Mouse (Mus musculus) forebrain, embryonic 13.5 days (tissue): ENCODE measurements at regions not wholly inside any gene's neighbourhood (a gene's known extent, or its start where the extent isn't known, plus 50 kb on each side); places are given as distances from the start of the nearest gene placed in this dataset.

Experiments
- ATAC-seq: fragments of 200-750 bp; cut with Nextera tagmentation; 2 replicates; pipeline ENCODE4 v1.8.0; 2017
- H3K27ac ChIP-seq: fragments of 300-500 bp; sonication (generic); 2 replicates; pipeline ENCODE4 v1.5.1; 2015; ENCODE audit warnings: inconsistent platforms, mild to moderate bottlenecking, moderate library complexity
- H3K27me3 ChIP-seq: fragments of 300-500 bp; sonication (generic); 2 replicates; pipeline ENCODE4 v1.6.1; 2015; ENCODE audit warnings: mild to moderate bottlenecking, inconsistent platforms
- H3K36me3 ChIP-seq: fragments of 300-500 bp; sonication (generic); 2 replicates; pipeline ENCODE4 v1.6.1; 2015; ENCODE audit warnings: mild to moderate bottlenecking, inconsistent platforms; ENCODE audit not compliant: poor library complexity, severe bottlenecking
- H3K4me1 ChIP-seq: fragments of 300-500 bp; sonication (generic); 2 replicates; pipeline ENCODE4 v1.6.1; 2015; ENCODE audit warnings: inconsistent platforms
- H3K4me2 ChIP-seq: fragments of 300-500 bp; sonication (generic); 2 replicates; pipeline ENCODE4 v1.6.1; 2015; ENCODE audit warnings: inconsistent platforms, mild to moderate bottlenecking, moderate library complexity
- H3K4me3 ChIP-seq: fragments of 300-500 bp; sonication (generic); 2 replicates; pipeline ENCODE4 v1.5.1; 2015; ENCODE audit warnings: mild to moderate bottlenecking, inconsistent platforms
- H3K9ac ChIP-seq: fragments of 300-500 bp; sonication (generic); 2 replicates; pipeline ENCODE4 v1.6.1; 2015; ENCODE audit warnings: mild to moderate bottlenecking, inconsistent platforms
- H3K9me3 ChIP-seq: fragments of 300-500 bp; sonication (generic); replicated peaks from 2 replicates; pipeline ENCODE4 v1.6.1; 2016; ENCODE audit warnings: inconsistent platforms
- WGBS: fragments of 180-500 bp; shearing (Covaris S2); methylation state at CpG from one replicate; pipeline ENCODE4 v1.1.7; 2015; 5-methylcytosine and 5-hydroxymethylcytosine counted together

- no peaks in the 10 kb centered on the region for H3K36me3 ChIP-seq
- no peak overlapping the region for H3K9ac ChIP-seq
- no peaks in the 10 kb centered on the region for H3K9me3 ChIP-seq
- 17% methylated on average over 5 of the region's 5 CpGs for WGBS
- no peak overlapping the region for H3K4me2 ChIP-seq
- no peak overlapping the region for H3K4me3 ChIP-seq
- H3K27ac ChIP-seq: no peak overlapping the region
- peaks cover 15% of the 10 kb centered on the region for H3K4me1 ChIP-seq
- H3K27me3 ChIP-seq: no peaks in the 10 kb centered on the region; the same call in 1 of the 2 replicates
- ATAC-seq: peak; percentile 65
These were observed 270.1 kb upstream of the Gm4791 start for GRCm38 (mm10) chr9:46728465-46728864.

- no peak for ATAC-seq
- 93% methylated on average over 5 of the region's 5 CpGs for WGBS
These were observed 274.3 kb upstream of the Gm4791 start for GRCm38 (mm10) chr9:46724231-46724630.

GRCm38 (mm10) chr9:46713415-46713814 lies 285.1 kb upstream of the Gm4791 start:
- Histone ChIP-seq H3K27ac (no peak overlapping the region), H3K9ac (no peak overlapping the region), H3K4me3 (no peak overlapping the region), H3K4me2 (no peak overlapping the region), H3K27me3 (no peaks in the 10 kb centered on the region), H3K9me3 (no peaks in the 10 kb centered on the region), H3K4me1 (no peaks in the 10 kb centered on the region), H3K36me3 (no peaks in the 10 kb centered on the region)
- ATAC-seq: no peak
- 90% methylated on average over 10 of the region's 10 CpGs for WGBS

More at GRCm38 (mm10) chr9:46724231-46724630, 274.3 kb upstream of the Gm4791 start:
- no peaks in the 10 kb centered on the region for H3K9me3 ChIP-seq
- no peaks in the 10 kb centered on the region for H3K36me3 ChIP-seq
- no peak overlapping the region for H3K9ac ChIP-seq
- no peak overlapping the region for H3K27ac ChIP-seq
- H3K4me1 ChIP-seq: peaks cover 15% of the 10 kb centered on the region
- no peak overlapping the region for H3K4me2 ChIP-seq
- H3K4me3 ChIP-seq: no peak overlapping the region
- H3K27me3 ChIP-seq: no peaks in the 10 kb centered on the region

- no peak for ATAC-seq
These were observed 294.2 kb upstream of the Gm4791 start for GRCm38 (mm10) chr9:46704151-46704905.

GRCm38 (mm10) chr9:46703674-46704073 lies 294.9 kb upstream of the Gm4791 start:
- H3K9me3 ChIP-seq: no peaks in the 10 kb centered on the region
- H3K4me3 ChIP-seq: no peak overlapping the region
- 11% methylated on average over 8 of the region's 8 CpGs for WGBS
- no peak overlapping the region for H3K9ac ChIP-seq
- peak overlapping the region; percentile 14; the same call in 1 of the 2 replicates for H3K4me2 ChIP-seq
- peak overlapping the region; percentile 79 for H3K27ac ChIP-seq
- H3K36me3 ChIP-seq: no peaks in the 10 kb centered on the region
- no peaks in the 10 kb centered on the region for H3K27me3 ChIP-seq
- peak; percentile 85; the same call in 1 of the 2 replicates for ATAC-seq
- peaks cover 36% of the 10 kb centered on the region for H3K4me1 ChIP-seq

More at GRCm38 (mm10) chr9:46704151-46704905, 294.2 kb upstream of the Gm4791 start:
- Histone ChIP-seq H3K27ac (peak overlapping the region; percentile 79), H3K27me3 (no peaks in the 10 kb centered on the region), H3K4me2 (no peak overlapping the region), H3K36me3 (no peaks in the 10 kb centered on the region), H3K4me1 (peaks cover 36% of the 10 kb centered on the region), H3K4me3 (no peak overlapping the region), H3K9me3 (no peaks in the 10 kb centered on the region), H3K9ac (no peak overlapping the region)
- WGBS: 49% methylated on average over 10 of the region's 10 CpGs

GRCm38 (mm10) chr9:46702901-46703636 lies 295.5 kb upstream of the Gm4791 start:
- Histone ChIP-seq H3K27ac (peak overlapping the region; percentile 79), H3K4me1 (peaks cover 36% of the 10 kb centered on the region), H3K4me2 (peak overlapping the region; percentile 14; the same call in 1 of the 2 replicates), H3K36me3 (no peaks in the 10 kb centered on the region), H3K27me3 (no peaks in the 10 kb centered on the region), H3K4me3 (no peak overlapping the region), H3K9me3 (no peaks in the 10 kb centered on the region), H3K9ac (no peak overlapping the region)
- ATAC-seq: peak; percentile 61; the same call in 1 of the 2 replicates
- WGBS: 33% methylated on average over 13 of the region's 13 CpGs

GRCm38 (mm10) chr9:46702053-46702900 lies 296.3 kb upstream of the Gm4791 start:
- Histone ChIP-seq H3K9ac (0 out of 2 replicates have a peak overlapping the region, but pooled peaks have one; percentile 13), H3K4me3 (no peak overlapping the region), H3K27ac (peak overlapping the region; percentile 79), H3K4me2 (peak overlapping the region; percentile 35), H3K36me3 (no peaks in the 10 kb centered on the region), H3K9me3 (no peaks in the 10 kb centered on the region), H3K4me1 (peaks cover 36% of the 10 kb centered on the region), H3K27me3 (no peaks in the 10 kb centered on the region)
- 6% methylated on average over 16 of the region's 16 CpGs for WGBS
- ATAC-seq: peak; percentile 59

- Histone ChIP-seq H3K9ac (no peak overlapping the region), H3K4me1 (no peaks in the 10 kb centered on the region), H3K36me3 (no peaks in the 10 kb centered on the region), H3K27ac (no peak overlapping the region), H3K27me3 (no peaks in the 10 kb centered on the region), H3K4me2 (no peak overlapping the region), H3K9me3 (no peaks in the 10 kb centered on the region), H3K4me3 (no peak overlapping the region)
- 82% methylated on average over 2 of the region's 2 CpGs for WGBS
- no peak for ATAC-seq
These were observed 302.4 kb upstream of the Gm4791 start for GRCm38 (mm10) chr9:46696171-46696570.

- Histone ChIP-seq H3K4me1 (no peaks in the 10 kb centered on the region), H3K4me2 (no peak overlapping the region), H3K27ac (no peak overlapping the region), H3K9me3 (no peaks in the 10 kb centered on the region), H3K9ac (no peak overlapping the region), H3K4me3 (no peak overlapping the region), H3K27me3 (0 out of 2 replicates have a peak, but pooled peaks cover 6% of the 10 kb centered on the region), H3K36me3 (no peaks in the 10 kb centered on the region)
- ATAC-seq: no peak
- 61% methylated on average over 5 of the region's 5 CpGs for WGBS
These were observed 309.2 kb upstream of the Gm4791 start for GRCm38 (mm10) chr9:46689331-46689730.

GRCm38 (mm10) chr9:46684113-46684850 lies 314.3 kb upstream of the Gm4791 start:
- Histone ChIP-seq H3K9ac (no peak overlapping the region), H3K4me3 (no peak overlapping the region), H3K36me3 (no peaks in the 10 kb centered on the region), H3K4me2 (no peak overlapping the region), H3K27me3 (no peaks in the 10 kb centered on the region), H3K27ac (no peak overlapping the region), H3K4me1 (no peaks in the 10 kb centered on the region), H3K9me3 (no peaks in the 10 kb centered on the region)
- WGBS: 83% methylated on average over 15 of the region's 15 CpGs
- no peak for ATAC-seq

- no peaks in the 10 kb centered on the region for H3K27me3 ChIP-seq
- no peak overlapping the region for H3K27ac ChIP-seq
- H3K4me2 ChIP-seq: no peak overlapping the region
- ATAC-seq: no peak
- no peaks in the 10 kb centered on the region for H3K9me3 ChIP-seq
- no peak overlapping the region for H3K4me3 ChIP-seq
- H3K4me1 ChIP-seq: no peaks in the 10 kb centered on the region
- no peaks in the 10 kb centered on the region for H3K36me3 ChIP-seq
- 52% methylated on average over 3 of the region's 3 CpGs for WGBS
- H3K9ac ChIP-seq: no peak overlapping the region
These were observed 326.5 kb upstream of the Gm4791 start for GRCm38 (mm10) chr9:46672050-46672449.
